Mouse (Mus musculus) stomach, postnatal 0 days (tissue): ENCODE measurements around the gene Pde4dip.

ENCODE experiments used
- CTCF ChIP-seq: IDR thresholded peaks from 2 replicates; pipeline ENCODE4 v1.5.1; 2016; ENCODE audit warnings: antibody characterized with exemption, low read depth, mild to moderate bottlenecking, moderate library complexity
- EP300 ChIP-seq: optimal IDR thresholded peaks from 2 replicates; pipeline ENCODE3; 2016; ENCODE audit warnings: antibody characterized with exemption

DNA sequence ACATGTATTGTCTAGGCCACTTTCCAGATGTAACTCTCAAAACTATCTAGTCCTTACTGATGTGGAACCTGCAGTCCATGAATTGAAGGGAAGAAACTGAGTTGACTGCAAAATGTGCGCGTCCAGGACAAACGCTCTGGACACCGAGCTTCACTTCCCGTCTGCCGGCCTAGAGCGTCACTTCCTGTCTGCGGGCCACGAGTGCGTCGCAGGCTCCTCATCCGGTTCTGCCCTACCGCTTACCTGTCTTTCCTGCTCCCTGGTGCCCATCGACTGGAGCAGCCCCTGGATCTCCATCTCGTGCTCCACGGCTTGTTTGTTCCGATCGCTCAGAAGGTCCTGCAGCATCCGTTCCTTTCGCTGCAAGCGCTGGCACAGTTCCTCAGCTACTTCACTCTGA is 136.9 kb downstream of the Pde4dip start:
- TF ChIP-seq CTCF, result no peak
- no peak for TF ChIP-seq EP300
